Mouse (Mus musculus) limb, embryonic 15.5 days (tissue): Measurements from ENCODE around the gene Rapgef4. TPM values are rescaled to one million over a fixed set of nuclear protein-coding genes. Genes with fewer than 3 reads are reported as not detected.

ENCODE experiments used
- ATAC-seq: fragments of 200-750 bp; cut with Nextera tagmentation; 2 replicates; pipeline ENCODE4 v1.8.0; 2017; ENCODE audit warnings: low read depth, moderate TSS enrichment; ENCODE audit not compliant: insufficient number of reproducible peaks, low FRiP score, low TSS enrichment
- H3K27ac ChIP-seq: fragments of 300-500 bp; sonication (generic); 2 replicates; pipeline ENCODE4 v1.5.1; 2015; ENCODE audit warnings: moderate library complexity, mild to moderate bottlenecking, inconsistent platforms
- H3K27me3 ChIP-seq: fragments of 300-500 bp; sonication (generic); 2 replicates; pipeline ENCODE4 v1.6.1; 2015; ENCODE audit warnings: inconsistent platforms
- H3K36me3 ChIP-seq: fragments of 300-500 bp; sonication (generic); 2 replicates; pipeline ENCODE4 v1.6.1; 2015; ENCODE audit warnings: inconsistent platforms
- H3K4me1 ChIP-seq: fragments of 300-500 bp; sonication (generic); 2 replicates; pipeline ENCODE4 v1.6.1; 2015; ENCODE audit warnings: inconsistent platforms
- H3K4me2 ChIP-seq: fragments of 300-500 bp; sonication (generic); 2 replicates; pipeline ENCODE4 v1.6.1; 2015; ENCODE audit warnings: mild to moderate bottlenecking, inconsistent platforms
- H3K4me3 ChIP-seq: fragments of 300-500 bp; sonication (generic); 2 replicates; pipeline ENCODE4 v1.5.1; 2015; ENCODE audit warnings: mild to moderate bottlenecking, inconsistent platforms
- H3K9ac ChIP-seq: fragments of 300-500 bp; sonication (generic); 2 replicates; pipeline ENCODE4 v1.6.1; 2015; ENCODE audit warnings: inconsistent platforms
- H3K9me3 ChIP-seq: fragments of 300-500 bp; sonication (generic); 2 replicates; pipeline ENCODE4 v1.6.1; 2016; ENCODE audit warnings: inconsistent platforms
- WGBS: fragments of 180-500 bp; shearing (Covaris S2); methylation state at CpG from one replicate; pipeline ENCODE4 v1.1.7; 2015; 5-methylcytosine and 5-hydroxymethylcytosine counted together
- polyA plus RNA-seq: library from polyadenylated mRNA; unstranded; fragments of >200 nt; fragmentation: Nextera tagmentation; extraction: Ambion mirVana; gene quantifications from 2 replicates; pipeline ENCODE4 v1.2.1, GENCODE M21; 2015

Gene Rapgef4
- polyA plus RNA-seq, 1 experiment from 2014 or later = 4.6 TPM

DNA sequence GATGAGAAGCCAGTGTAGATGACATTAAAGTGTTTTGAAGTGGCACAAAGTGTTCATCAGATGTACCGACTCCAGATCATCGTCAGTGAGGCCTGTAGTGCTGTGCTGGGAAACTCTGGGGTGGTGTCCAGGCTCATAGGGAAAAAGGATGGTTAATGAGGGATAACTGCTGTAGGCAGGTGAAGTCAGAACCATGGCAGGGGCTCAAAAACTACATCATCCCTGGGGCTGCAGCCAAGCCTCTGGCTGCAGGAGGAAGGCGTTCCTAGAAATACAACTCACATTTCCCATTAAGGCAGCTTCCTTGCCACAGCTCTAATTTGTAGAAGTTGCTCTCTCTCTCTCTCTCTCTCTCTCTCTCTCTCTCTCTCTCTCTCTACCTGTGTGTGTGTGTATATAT, 22.6 kb upstream of the Rapgef4 start:
- WGBS = 47% methylated on average over 3 of the region's 3 CpGs
- no peaks in the 10 kb centered on the region for H3K27me3 ChIP-seq
- no peaks in the 10 kb centered on the region for H3K9me3 ChIP-seq
- no peaks in the 10 kb centered on the region for H3K36me3 ChIP-seq
- peaks cover 3% of the 10 kb centered on the region; the same call in 1 of the 2 replicates for H3K4me1 ChIP-seq
- no peak overlapping the region for H3K9ac ChIP-seq
- H3K27ac ChIP-seq = no peak overlapping the region
- no peak overlapping the region for H3K4me2 ChIP-seq
- peak; percentile 44; the same call in 1 of the 2 replicates for ATAC-seq
- no peak overlapping the region for H3K4me3 ChIP-seq

DNA sequence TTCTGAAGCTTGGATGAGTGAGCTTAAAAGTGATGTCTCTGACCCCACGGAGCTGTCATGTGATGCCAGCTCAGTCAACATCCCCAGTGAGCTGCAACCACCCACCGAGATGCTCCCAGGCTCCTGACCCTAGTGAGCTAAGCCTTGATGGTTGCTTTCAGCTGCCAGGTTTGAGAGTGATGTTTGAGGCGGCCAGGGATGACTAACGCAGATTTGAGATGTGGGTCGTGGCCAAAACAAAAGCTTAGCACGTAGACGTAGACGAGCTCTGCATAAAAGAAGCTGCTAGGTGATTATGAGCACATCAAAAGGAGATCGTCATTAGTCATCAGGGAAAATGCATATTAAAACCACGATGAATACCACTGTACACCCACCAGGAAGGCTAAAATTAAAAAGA, 16.8 kb upstream of the Rapgef4 start:
- Histone ChIP-seq H3K4me2 (no peak overlapping the region), H3K27me3 (no peaks in the 10 kb centered on the region), H3K4me1 (no peaks in the 10 kb centered on the region), H3K9me3 (no peaks in the 10 kb centered on the region), H3K4me3 (no peak overlapping the region), H3K36me3 (no peaks in the 10 kb centered on the region), H3K27ac (no peak overlapping the region), H3K9ac (no peak overlapping the region)
- WGBS = 45% methylated on average over 10 of the region's 10 CpGs
- no peak for ATAC-seq

- ATAC-seq = no peak
These were observed 15.6 kb upstream of the Rapgef4 start for GRCm38 (mm10) chr2:71965476-71965875.

DNA sequence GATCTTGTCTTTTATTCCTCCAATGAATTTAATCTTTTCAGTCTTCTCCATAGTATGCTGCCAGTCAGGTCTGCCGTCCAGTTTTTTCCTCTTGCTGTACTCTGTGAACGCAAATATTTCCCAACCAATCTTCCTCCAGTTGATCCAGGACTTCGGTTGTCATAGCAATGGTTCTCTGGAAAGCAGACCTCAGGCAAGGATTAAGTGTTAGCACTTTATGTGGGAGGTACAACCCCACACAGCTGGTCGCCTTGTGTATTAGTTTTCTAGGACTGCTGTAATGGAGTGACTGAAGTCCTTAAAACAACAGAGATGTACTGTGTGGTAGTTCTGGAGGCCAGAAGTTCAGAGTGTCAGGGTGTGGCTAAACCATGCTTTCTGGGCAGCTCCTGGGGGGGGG, 14.3 kb upstream of the Rapgef4 start:
- no peak overlapping the region for H3K27ac ChIP-seq
- H3K4me3 ChIP-seq = no peak overlapping the region
- H3K4me1 ChIP-seq = peaks cover 5% of the 10 kb centered on the region; the same call in 1 of the 2 replicates
- H3K36me3 ChIP-seq = no peaks in the 10 kb centered on the region
- peak; percentile 48; the same call in 1 of the 2 replicates for ATAC-seq
- H3K9me3 ChIP-seq = no peaks in the 10 kb centered on the region
- H3K27me3 ChIP-seq = no peaks in the 10 kb centered on the region
- WGBS = 16% methylated on average over 4 of the region's 4 CpGs
- no peak overlapping the region for H3K9ac ChIP-seq
- H3K4me2 ChIP-seq = no peak overlapping the region

More at GRCm38 (mm10) chr2:71965476-71965875, 15.6 kb upstream of the Rapgef4 start:
- Histone ChIP-seq H3K4me1 (no peaks in the 10 kb centered on the region), H3K9me3 (no peaks in the 10 kb centered on the region), H3K27ac (no peak overlapping the region), H3K9ac (no peak overlapping the region), H3K36me3 (no peaks in the 10 kb centered on the region), H3K27me3 (no peaks in the 10 kb centered on the region), H3K4me3 (no peak overlapping the region), H3K4me2 (no peak overlapping the region)
- 86% methylated on average over 4 of the region's 4 CpGs for WGBS

- Histone ChIP-seq H3K4me3 (no peak overlapping the region), H3K27me3 (no peaks in the 10 kb centered on the region)
These were observed 13.2 kb upstream of the Rapgef4 start for GRCm38 (mm10) chr2:71967855-71968254.

GRCm38 (mm10) chr2:71973646-71974045, 7.4 kb upstream of the Rapgef4 start:
- H3K4me2 ChIP-seq = no peak overlapping the region
- no peaks in the 10 kb centered on the region for H3K27me3 ChIP-seq
- H3K27ac ChIP-seq = no peak overlapping the region
- H3K4me3 ChIP-seq = no peak overlapping the region
- H3K4me1 ChIP-seq = peaks cover 10% of the 10 kb centered on the region; the same call in 1 of the 2 replicates
- no peaks in the 10 kb centered on the region for H3K9me3 ChIP-seq
- no peaks in the 10 kb centered on the region for H3K36me3 ChIP-seq
- 66% methylated on average over 3 of the region's 3 CpGs for WGBS
- H3K9ac ChIP-seq = no peak overlapping the region
- no peak for ATAC-seq

More at GRCm38 (mm10) chr2:71967855-71968254, 13.2 kb upstream of the Rapgef4 start:
- no peak for ATAC-seq
- 51% methylated on average over 5 of the region's 5 CpGs for WGBS
- Histone ChIP-seq H3K36me3 (no peaks in the 10 kb centered on the region), H3K4me2 (no peak overlapping the region), H3K27ac (no peak overlapping the region), H3K9me3 (no peaks in the 10 kb centered on the region), H3K4me1 (peaks cover 6% of the 10 kb centered on the region; the same call in 1 of the 2 replicates), H3K9ac (no peak overlapping the region)

DNA sequence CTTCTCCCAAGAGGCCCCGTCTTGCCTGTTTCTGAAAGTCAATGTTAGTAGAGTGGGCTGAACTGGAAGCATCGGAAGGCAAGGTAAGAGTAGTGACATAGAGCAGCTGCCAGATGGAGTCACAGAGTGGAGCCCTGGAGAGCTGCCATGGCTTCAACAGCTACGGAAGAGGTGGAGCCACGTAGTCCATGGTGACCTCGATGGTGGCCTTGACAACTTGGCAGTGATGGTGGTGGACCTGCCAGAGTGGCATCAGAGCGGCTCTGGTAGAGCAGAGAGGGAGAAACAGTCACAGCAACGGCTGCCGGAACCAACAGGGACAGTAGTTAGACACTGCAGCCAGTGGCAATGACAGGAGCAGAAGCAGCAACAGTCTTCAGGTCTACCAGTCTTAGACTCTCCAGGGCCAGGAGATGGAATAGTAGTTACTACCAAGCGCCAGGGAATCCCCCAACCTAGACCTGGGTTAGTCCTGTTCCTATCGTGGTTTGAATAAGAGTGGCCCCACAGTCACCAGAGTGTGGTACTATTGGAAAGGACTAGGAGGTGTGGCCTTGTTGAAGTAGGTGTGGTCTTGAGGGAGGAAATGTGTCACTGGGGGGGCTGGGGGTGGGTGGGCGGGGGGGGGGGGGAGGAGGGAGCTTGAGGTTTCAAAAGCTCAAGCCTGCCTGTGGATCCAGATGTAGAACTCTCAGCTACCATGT, 6.7 kb upstream of the Rapgef4 start:
- Histone ChIP-seq H3K9me3 (no peaks in the 10 kb centered on the region), H3K27ac (no peak overlapping the region), H3K9ac (no peak overlapping the region), H3K36me3 (no peaks in the 10 kb centered on the region), H3K4me3 (no peak overlapping the region), H3K4me2 (no peak overlapping the region), H3K27me3 (0 out of 2 replicates have a peak, but pooled peaks cover 2% of the 10 kb centered on the region), H3K4me1 (peaks cover 10% of the 10 kb centered on the region; the same call in 1 of the 2 replicates)
- 82% methylated on average over 10 of the region's 11 CpGs for WGBS
- ATAC-seq = no peak

DNA sequence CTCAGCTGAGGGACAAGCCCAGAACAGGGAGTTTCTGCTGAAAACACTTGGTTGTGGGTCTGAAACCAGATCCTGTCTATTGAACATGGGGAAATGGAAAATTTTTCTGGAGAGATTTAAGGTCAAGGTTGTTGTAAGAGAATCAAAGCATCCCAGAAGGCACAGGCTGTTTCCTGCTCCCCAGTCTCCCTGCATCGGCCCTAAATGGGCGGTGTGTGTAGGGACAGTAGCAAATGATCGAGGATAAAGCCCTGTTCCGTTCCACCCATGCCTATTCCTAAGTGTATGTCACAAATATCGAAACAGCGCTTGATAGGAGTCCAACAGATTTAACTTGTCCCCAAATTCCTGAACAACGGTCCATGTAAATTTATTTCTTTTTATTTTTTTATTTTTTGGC, 1.1 kb upstream of the Rapgef4 start:
- Histone ChIP-seq H3K4me2 (no peak overlapping the region), H3K27me3 (peaks cover 14% of the 10 kb centered on the region; the same call in 1 of the 2 replicates), H3K36me3 (no peaks in the 10 kb centered on the region), H3K9ac (no peak overlapping the region), H3K9me3 (no peaks in the 10 kb centered on the region), H3K4me3 (no peak overlapping the region), H3K27ac (no peak overlapping the region), H3K4me1 (peaks cover 10% of the 10 kb centered on the region; the same call in 1 of the 2 replicates)
- 77% methylated on average over 7 of the region's 7 CpGs for WGBS
- no peak for ATAC-seq

- H3K27ac ChIP-seq = no peak overlapping the region
- H3K4me1 ChIP-seq = peaks cover 10% of the 10 kb centered on the region; the same call in 1 of the 2 replicates
- H3K4me2 ChIP-seq = peak overlapping the region; percentile 97
- peak overlapping the region; percentile 42 for H3K9ac ChIP-seq
- no peaks in the 10 kb centered on the region for H3K9me3 ChIP-seq
- H3K36me3 ChIP-seq = no peaks in the 10 kb centered on the region
- H3K4me3 ChIP-seq = peak overlapping the region; percentile 58
- peaks cover 14% of the 10 kb centered on the region; the same call in 1 of the 2 replicates for H3K27me3 ChIP-seq
- ATAC-seq = no peak
- 8% methylated on average over 24 of the region's 24 CpGs for WGBS
These were observed 357 bp downstream of the Rapgef4 start for GRCm38 (mm10) chr2:71981343-71981851.

- peaks cover 14% of the 10 kb centered on the region; the same call in 1 of the 2 replicates for H3K27me3 ChIP-seq
- no peak overlapping the region; the same call in 1 of the 2 replicates for H3K4me2 ChIP-seq
- H3K9me3 ChIP-seq = no peaks in the 10 kb centered on the region
- H3K36me3 ChIP-seq = no peaks in the 10 kb centered on the region
- H3K27ac ChIP-seq = no peak overlapping the region
- no peak overlapping the region for H3K9ac ChIP-seq
- peaks cover 10% of the 10 kb centered on the region; the same call in 1 of the 2 replicates for H3K4me1 ChIP-seq
- H3K4me3 ChIP-seq = 0 out of 2 replicates have a peak overlapping the region, but pooled peaks have one; percentile 58
- WGBS = 63% methylated on average over 6 of the region's 6 CpGs
- ATAC-seq = no peak
These were observed 856 bp downstream of the Rapgef4 start for GRCm38 (mm10) chr2:71981896-71982295.

DNA sequence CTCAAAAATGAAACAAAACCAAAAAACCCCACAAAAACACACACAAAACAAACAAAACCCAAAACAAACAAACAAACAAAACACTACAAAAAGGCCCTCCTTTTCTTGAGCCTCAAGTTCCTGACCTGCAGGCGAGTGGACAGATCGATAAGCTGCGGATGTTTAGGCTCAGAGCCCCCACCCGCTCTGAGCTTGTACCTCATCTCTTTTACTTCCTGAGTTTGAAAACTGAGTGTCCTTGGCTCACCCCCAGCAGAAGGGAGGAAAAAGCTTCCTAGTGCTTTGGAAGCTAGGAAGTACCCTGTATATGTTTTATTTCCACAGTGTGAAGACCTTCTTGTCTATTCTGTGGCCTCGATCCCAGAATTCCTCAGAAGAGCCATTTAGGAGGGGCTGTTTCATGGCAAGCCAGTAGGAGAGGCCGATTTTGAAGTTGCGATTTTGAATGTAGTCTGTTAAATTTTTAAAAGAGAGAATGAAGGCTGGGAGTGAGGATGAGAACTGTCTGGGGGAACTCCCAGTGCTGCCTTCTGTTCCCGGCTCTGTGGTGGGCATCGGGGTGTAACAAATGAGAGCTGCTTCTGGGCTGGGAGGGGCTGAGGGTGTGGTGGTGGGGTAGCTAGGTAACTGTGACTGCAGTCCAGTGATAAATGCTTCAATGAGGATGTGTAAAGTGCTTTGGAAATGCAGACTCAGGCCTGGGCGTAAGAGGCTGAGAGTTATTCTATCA, 2.0 kb downstream of the Rapgef4 start:
- no peaks in the 10 kb centered on the region for H3K9me3 ChIP-seq
- peaks cover 14% of the 10 kb centered on the region; the same call in 1 of the 2 replicates for H3K27me3 ChIP-seq
- ATAC-seq = no peak
- H3K36me3 ChIP-seq = no peaks in the 10 kb centered on the region
- H3K9ac ChIP-seq = no peak overlapping the region
- no peak overlapping the region for H3K4me3 ChIP-seq
- H3K4me2 ChIP-seq = no peak overlapping the region
- H3K27ac ChIP-seq = no peak overlapping the region
- 71% methylated on average over 10 of the region's 10 CpGs for WGBS
- peaks cover 10% of the 10 kb centered on the region; the same call in 1 of the 2 replicates for H3K4me1 ChIP-seq
